Mouse (Mus musculus): Measurements from ENCODE around the gene Gm20219.

DNA sequence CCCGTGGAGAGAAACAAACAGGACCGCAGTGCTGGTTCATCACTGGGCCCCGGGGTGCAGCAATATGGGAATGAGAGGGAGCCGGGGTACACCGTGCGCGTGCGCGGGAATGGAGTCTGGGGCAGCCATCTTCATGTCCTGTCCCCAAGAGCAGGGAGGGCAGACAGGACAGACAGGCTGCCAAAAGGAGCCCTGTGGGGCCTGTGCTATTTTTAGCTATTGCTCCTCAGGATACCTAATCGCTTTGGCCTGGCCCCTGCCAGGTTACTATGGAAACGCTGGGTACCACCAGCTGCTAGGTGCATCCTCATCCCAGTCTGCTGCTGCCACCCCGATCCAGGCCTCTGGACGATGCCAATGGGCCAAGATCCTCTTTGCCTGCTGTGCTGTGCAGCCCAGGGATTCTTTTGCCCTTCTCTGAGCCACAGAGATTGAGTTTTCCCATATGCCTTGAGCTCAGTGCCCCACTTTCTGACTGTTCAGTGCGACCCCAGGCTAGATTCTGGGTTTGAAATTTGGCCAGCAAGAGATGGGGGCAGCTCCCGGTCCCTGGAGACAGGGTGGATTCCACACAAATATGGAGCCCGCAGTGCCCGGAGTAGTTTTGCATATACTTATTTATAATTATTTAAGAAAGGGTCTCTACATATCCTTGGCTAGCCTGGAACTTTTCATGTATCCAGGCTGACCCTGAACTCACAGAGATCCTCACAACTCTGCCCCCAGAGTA is 6.9 kb downstream of the Gm20219 start:
- TF ChIP-seq CHD2 (IDR thresholded peaks at IDR 0.05; ENCODE audit: low read depth, low read length) (no peak), ZNF384 (IDR thresholded peaks at IDR 0.05; ENCODE audit: low read depth, low read length) (no peak), ZC3H11A (IDR thresholded peaks at IDR 0.05; ENCODE audit: borderline replicate concordance, low read depth, low read length) (no peak), MAFK (IDR thresholded peaks at IDR 0.05; ENCODE audit: insufficient read depth, low read depth, low read length) (no peak), HCFC1 (IDR thresholded peaks at IDR 0.05; ENCODE audit: borderline replicate concordance, insufficient read depth, low read length) (no peak)
